Mouse (Mus musculus) cerebellum, adult 2 months (tissue): ENCODE measurements around the gene Six2.

ENCODE experiments used
- CTCF ChIP-seq: fragments of 200-500 bp; IDR thresholded peaks from 2 replicates; pipeline ENCODE4 v1.5.1; 2011; ENCODE audit warnings: low read depth, mild to moderate bottlenecking, control low read depth, low read length, moderate library complexity, borderline replicate concordance; ENCODE audit not compliant: insufficient read depth
- POLR2A ChIP-seq: fragments of 200-500 bp; IDR thresholded peaks from 2 replicates; pipeline ENCODE4 v1.6.1; 2011; ENCODE audit warnings: low read length, control low read depth, borderline replicate concordance; ENCODE audit not compliant: insufficient read depth

GRCm38 (mm10) chr17:85685689-85686281 lies 2.3 kb downstream of the Six2 start:
- TF ChIP-seq POLR2A (no peak), CTCF (no peak)
